Mouse (Mus musculus) gastrocnemius, postnatal 25 days (tissue): ENCODE results near the gene Plek. TPM values are rescaled to one million over a fixed set of nuclear protein-coding genes. Genes with fewer than 3 reads are reported as not detected.
A peak's percentile ranks its signal among the peaks of the same experiment; 100 is the strongest.

Experiments used
- DNase-seq: peaks from one replicate; pipeline ENCODE4 v3.0.0; 2022
- total RNA-seq, 2 experiments: library from RNA; stranded (reverse); gene quantifications; 1 replicate in 1 of 2; 2 replicates in 1 of 2; pipeline ENCODE4 v1.2.3; 2021

Gene Plek
- total RNA-seq, 2 experiments from 2014 or later, result 1.3 to 1.5 TPM

DNA sequence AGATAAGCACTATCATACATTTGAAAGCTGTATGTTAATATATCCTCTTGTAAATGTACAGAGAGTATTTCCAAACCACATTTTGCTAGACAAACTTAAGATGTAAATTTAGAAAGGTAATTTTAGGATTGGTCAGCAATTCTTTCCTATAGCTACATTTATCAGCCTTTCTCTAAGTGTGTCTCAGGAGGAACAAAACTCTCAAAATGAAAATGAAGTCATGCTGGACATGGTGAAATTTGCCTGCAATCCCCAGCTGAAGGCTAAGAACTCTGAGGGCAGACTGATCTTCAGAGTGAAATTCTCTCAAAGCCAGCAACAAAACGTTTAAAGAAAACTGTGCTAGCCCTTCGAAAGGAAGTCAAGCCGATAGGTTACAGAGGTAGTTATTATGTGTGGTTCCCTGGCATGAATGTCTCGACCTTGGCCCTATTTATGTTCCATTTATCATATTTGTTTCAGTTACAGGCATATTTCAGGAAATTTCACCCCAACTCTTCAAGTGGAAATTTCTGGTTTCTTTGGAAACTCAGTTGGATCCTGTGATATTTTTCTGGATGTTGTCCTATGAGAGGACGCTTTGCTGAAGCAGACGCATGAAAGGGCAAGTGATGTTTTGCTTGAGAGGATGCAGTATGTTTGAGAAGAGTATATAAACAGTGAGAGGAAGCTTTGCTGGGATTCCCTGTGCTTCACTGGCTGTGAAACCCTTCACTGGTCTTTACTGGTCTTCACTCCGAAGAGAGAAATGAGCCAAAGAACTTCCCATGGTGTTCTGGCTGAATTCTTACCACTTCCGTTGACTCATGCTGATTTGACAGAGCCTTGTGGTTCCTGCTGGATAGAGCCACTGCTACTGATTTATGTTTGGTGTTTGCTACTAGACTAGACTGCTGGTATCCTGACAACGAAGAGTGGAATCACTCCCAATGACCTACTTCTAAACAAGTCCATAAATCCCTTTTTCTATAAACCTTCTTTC, 51.5 kb downstream of the Plek start:
- DNase-seq, result no peak

DNA sequence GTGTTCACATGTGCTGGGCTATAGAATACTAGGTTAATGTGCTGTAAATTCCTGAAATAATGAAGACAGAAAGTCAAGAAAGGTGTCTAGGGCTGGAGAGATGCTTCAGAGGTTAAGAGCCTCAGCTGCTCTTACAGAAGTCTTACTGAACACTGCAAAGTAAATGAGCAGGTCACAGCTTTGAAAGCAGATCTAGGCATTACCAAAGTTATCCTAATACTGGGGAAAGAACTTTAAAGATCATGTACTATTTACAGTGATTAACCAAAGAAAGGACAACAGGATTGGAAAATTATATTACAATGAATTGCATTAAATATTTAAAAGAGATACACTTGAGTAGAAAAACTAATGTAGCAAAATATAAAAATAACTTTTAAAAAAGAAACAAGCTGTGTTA, 52.2 kb downstream of the Plek start:
- no peak for DNase-seq

DNA sequence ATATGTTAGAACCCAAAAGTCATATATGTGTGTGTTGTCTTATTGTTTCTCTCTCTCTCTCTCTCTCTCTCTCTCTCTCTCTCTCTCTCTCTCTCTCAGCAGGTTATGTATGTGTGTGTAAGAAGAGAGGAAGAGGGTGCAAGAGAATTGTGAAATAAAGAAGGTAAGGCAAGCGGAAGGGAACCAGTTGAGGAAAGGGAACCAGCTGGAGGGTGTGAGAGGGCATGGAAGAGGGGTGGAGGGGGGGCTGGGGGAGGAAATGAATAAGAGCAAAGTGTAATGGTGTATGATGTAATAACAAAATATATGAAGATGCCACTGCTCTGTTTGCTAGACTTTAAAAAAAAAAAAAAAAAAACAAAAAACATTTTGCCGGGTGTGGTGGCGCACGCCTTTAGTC, 52.8 kb downstream of the Plek start:
- DNase-seq, result no peak

DNA sequence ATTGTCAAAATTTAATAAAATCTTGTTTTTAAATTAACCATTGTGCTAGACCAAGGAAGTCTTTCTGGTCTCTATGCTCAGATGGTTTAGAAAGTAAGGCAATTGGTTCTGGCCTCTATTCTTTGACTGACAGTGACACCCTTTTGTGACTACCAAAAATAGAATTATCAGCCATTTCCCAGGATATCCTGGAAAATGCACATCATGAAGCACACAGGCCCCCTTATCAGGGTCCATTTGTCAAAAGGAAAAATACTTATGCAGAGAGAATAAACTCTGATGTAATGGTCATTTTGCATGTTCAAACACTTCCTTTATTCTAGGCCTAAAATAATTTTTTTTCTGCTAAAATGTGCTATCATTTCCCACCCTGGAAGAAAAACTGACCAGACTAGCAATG, 54.7 kb downstream of the Plek start:
- no peak for DNase-seq

DNA sequence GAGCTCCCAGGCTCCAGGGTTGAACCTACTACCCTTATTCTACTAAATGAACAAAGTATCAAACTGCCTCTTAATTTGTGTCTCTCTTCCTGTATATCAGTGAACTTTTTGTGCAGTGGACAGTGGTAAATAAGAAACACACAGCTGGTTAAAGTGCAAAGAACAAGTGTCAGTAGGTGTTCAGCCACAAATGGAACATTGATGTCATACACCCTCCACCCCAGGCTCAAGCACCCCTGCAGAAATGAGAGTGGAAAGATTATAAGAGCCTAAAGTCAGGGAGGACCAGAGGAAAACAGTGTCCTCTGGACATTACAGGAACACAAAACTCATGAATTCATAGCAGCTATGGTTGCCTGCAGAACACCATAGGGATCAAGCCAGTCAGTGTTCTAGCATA, 55.4 kb downstream of the Plek start:
- DNase-seq, result no peak

DNA sequence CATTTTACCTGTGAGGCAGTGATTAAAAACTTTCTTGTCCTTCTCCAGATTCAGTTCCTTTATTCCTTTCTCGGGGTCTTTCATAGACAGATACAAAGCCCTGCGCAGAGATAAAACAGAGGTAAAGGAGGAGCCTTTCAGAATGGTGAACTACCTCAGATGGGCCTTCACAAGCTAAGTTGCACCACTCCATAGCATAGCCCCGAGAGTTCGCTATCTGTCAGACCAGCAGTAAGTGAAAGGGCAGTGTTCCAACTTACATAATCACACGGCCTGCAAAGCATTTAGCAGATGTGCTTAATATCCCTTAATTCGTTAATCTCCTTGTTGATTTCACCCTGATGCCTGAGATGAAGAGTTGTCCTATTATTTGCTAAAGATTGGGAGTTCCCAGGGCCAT, 59.3 kb downstream of the Plek start:
- no peak for DNase-seq

DNA sequence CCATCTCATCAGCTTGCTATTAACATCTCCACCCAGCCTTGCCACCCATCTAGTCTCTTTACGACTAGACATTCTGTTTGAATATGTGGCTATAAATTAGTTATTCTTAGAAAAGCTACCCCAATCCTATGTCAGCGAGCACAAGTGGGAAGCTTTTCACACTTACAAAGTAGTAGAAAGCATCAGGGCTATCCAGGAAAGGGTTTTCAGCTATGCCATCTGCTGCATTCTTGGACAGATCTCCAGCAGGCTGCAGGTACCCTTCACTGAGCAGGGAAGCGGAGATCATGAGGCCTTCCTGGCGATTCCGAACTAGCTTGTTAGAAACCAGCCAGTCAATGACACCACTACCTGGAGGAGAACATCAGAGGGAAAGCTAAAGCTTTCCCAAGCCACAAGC, 62.3 kb downstream of the Plek start:
- DNase-seq, result no peak

DNA sequence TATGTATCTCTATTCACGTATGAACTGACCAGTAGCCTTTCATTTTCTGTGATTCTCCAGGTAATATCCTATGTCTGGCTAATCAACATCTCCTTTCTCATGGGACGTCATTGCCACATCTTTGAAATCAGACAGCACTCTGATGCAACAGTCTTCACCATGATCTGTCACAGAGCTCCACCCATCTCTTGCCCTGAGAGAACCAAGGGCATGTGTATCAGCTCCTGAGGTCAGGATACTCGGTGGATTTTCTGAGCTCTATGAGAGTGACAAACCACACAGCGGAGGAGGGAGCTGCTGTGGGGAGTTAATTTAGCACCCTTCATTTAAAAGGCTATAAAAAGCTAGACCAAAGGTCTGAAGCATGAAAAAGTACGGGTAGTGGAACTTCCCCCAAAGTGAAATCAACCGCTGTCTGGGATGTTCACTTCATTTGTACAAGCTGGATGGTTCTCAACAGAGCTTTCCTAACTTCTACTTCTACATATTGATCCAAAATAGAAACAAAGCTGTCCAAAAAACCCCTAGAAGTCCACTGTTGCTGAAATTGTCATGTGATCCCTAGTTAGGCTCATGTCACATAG, 64.3 kb downstream of the Plek start:
- no peak for DNase-seq

DNA sequence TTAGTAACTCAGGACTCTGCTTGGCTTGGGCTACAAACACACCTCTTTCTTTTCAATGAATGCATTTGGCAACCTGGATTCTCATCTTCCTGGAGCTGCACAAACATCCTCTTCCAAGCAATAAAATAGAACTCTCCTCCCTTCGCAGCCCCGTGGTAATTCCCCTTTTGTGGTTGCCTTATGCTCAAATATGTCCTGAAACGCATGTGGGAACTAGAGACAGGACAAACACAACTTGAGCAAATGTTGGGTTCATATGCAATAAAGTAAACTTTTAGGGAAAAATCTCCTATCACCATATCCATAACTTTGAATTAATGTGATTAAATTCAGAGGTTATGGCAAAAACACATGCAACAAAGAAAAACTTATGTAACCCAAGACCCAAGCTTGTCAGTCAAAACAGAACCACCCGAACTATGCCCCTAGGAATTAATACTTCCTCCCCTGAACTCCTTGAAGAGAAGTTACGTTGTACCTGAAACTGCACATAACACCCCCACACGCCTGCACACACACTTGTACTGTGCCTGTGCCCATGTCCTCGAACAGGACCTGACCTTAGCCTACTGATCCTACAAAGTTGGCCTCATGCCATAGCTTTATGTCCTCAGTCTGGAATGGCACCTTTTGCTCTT, 65.5 kb downstream of the Plek start:
- DNase-seq, result no peak

DNA sequence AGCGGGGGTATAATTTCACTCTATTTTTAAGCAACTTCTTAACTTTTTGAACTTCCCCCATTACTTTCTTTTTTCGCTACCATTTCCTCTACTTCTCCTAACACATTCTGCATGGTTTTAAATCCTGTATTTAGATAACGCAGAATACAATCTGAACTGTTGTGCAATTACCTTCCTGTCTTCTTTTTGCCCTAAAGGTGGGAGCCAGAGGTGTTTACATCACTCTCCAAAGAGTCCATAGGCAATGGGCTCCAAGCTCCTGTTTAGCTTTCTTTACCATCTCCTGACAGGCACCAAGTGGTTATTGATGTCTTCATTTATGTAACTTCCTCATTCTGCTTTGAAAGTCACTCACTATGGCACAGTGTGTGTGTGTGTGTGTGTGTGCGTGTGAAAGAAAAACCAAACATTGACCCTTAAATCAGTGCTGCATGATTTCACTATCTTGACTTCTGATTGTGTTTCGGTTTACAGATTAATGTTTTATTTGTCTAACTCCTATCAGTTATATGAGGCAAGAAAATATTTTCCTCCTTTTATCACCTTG, 73.9 kb downstream of the Plek start:
- DNase-seq, result no peak

DNA sequence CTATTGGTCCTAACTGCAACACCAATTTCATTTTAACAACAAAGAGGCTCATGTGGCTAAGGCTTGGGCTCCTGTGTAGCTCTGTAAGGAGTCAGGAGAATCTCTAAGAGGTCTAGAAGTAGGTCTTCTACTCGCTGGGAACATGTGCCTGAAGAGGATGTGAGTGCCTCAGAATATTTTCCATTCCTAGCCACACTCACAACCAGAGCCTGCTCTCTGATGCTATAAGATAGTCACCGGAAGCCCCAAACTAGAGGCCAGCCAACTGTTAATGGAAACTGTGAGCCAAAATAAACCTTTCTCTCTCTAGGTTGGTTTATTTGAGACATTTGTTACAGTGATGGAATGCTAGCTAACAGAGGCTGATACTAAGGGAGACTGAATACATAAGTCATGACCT, 74.6 kb downstream of the Plek start:
- DNase-seq, result no peak

DNA sequence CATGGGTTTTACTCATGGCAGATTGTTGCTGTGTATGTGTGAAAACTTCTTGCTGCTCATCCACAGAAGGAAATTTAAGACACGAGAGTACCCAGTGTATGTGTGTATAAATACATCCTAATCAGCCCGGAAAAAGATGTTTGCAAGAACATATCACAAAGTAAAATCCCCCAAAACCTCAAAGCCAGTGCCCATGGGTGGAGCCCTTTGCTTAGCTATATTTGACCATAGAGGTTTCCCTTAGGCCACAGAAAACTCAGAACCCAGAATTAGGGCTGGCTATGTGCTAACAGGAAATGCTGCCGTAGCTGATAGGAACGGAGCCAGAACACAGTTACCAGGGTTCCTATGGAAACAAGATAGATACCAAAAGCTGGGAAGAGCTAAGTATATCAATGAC, 75.2 kb downstream of the Plek start:
- DNase-seq, result no peak

DNA sequence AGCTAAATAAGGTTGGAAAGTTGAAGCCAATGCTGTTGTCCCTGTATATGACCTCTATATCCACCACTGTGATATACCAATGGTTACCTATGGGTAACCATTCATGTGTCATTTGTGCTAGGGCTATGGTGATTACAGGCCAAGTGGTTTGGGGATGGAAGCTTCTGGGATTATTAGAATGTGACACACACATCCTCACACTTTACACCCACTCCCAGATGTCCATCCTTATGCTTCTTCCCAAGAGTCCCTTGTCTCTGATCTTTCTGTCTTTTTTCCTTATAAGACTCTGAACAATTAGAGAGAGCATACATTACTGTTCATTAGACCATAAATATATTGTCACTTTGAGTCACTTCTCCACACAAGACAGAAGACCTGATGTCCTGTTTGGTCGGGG, 79.1 kb downstream of the Plek start:
- no peak for DNase-seq

DNA sequence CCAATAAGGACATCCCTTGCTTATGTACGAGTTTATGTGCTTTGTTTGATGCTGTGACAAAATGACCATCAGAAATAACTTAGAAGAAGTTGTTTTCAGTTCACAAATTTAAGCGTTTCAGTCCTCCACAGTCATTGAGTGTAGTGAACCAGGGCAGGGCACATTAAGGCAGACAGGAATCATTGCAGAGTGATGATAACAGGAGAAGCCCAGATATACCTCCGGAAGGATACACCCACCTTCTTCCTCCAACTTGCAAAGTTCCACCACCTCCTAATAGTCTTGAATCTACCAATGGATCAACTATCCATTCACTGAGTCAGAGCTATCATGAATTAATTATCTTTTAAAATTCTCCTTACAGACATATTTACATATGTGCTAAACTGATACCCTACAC, 80.2 kb downstream of the Plek start:
- no peak for DNase-seq

DNA sequence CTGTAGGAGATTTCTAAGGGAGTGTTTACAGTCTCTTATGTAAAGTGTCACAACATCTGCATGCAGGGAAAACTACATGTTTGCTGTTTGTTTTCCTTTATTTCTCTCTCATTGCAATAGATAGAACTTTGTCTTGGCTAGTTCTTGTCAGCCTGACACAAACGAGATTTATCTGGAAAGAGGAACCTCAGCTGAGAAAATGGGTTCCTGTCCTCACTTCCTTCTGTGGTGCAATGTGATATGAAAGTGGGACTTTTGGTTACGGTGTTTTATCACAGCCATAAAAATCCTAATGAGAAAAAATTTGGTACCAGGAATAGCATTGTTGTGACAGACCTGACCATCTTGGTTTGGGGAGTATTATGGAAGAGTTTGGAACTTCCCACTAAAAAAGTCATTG, 82.5 kb downstream of the Plek start:
- DNase-seq, result no peak

DNA sequence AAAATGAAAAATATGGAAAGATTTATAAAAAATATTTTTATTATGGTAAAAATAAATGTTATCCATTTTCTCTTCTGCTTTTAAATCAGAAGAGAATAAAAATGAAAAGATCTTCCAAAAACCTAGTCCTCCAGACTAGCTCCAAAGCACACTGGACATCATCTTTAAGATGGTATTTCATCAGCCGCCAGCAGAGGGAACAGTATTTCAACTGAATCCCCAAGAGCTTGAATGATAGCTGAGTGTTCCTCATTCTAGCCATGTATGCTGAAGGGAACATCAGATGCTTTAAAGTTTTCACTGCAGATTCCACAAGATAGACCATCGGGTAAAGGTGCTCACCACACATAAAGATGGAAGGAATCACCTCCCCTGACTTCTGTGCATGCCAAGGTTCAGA, 84.4 kb downstream of the Plek start:
- no peak for DNase-seq

DNA sequence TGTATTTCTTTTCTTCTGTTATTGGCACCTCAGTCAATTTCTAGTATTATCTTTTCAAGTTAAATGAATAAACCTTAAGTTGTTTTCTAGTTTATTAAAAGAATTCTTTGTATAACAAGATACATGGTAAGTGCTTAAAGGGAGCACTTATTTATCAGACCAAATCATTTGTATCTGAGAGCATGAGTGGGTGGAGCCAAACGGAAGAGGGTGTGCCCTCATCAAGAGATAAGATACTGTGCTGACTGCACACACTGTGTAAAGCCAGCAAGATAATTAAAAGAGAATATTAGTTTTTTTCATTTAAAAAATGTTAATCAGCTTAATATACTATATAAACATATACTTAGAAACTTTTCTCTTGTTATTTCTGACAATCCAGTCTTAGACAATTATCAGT, 93.7 kb downstream of the Plek start:
- DNase-seq, result no peak

DNA sequence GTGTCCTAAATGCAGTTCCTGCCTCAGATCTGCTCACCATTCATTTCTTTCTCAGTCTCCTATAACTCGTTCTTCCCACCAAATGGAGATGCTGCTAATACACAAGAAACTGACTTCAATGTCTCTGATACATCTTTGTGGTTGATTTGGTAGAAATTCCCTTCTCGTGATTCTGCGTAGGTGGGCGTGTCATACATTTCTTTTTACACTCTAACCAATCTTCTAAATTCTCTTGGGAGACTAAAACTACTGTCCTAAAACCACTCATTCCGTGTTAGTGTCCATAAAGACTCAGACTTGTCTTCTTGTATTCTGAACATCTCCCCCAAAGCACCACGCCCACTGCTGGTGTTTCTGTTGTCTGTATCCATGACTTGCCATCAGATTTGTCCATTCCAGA, 95.2 kb downstream of the Plek start:
- DNase-seq, result no peak

DNA sequence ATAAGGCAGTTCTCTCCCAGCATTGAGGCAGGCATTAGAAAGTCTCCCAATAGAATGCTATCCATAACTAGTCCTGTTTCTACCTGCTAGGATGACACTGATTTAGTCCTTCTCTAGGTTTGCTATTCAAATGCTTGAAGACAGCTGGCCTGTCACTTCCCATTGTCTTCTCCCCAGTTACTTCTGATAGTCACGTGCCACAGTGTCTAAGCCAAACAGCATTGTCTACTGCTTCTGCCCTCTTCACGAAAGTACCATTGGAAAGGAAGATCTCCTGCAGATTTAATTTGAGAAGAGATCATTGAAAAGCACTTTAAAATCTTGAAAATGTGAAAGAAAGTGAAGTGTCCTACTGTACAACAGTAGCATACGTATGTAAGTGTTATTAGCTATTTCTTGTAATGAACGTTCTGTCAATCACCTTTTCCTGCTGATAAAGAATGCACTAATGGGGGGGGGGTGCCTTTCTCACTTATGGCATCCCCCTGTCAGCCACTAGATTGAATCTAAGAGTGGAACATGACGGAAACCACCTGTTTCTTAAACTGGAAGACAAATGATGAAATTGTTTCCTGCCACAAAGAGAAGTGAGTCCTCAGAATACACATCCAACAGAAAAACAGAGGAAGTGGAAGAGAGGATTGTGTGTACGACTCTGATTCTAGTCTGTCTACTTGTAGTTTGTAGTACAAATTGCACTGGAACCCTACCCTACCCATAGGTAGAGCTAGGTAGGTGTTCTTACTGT, 95.9 kb downstream of the Plek start:
- DNase-seq, result no peak

DNA sequence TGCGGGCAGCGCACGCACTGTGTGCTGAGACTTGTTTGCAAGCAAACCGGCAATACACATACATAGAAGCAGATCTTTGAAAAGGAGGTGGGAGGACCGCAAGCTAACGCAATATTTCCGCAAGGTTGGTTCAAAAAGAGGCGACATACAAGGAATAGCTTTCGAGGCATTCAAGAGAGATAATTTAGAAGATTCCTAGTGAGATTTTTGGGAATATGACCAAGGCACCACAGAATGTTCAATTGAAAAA, 100.5 kb downstream of the Plek start:
- no peak for DNase-seq

DNA sequence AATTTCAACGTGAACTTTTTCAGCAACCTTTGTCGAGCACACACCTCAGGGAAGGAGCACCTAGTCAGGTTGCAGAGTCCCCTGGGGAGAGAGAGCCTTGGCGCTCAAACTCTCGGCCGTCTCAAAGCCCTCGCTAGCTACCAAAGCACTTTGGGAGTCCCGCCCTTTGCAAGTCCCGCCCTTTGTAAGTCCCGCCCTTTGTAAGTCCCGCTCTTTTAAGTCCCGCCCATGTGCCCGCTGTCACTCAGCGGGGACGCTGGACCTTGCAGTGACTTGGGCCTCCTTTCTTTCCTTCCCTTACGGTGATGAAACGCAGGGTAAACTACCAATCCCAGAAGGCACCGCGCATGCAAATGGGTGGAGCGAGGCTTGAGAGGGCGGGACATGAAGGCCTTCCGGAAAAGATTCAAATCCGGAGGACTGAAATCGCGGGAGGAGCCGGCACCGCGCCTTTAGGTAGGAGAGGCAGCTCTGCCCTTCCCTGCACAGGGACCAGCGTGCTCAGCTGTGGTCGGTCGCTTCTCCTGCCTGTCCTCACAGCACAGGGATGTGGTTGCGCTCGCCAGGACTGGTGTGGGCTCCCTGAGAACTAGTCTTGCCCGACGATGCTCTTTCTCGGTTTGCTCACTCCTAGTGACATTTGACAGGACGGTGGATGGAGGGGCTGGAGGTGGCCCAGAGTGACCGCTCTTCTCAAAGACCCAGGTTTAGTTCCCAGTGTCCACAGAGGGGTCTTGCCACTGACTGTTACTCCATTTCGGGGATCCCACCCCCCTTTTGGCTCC, 101.0 kb downstream of the Plek start, which contains the start of gene Fbxo48:
Gene Fbxo48 (plus strand): TSS at position 400 of the 785 bp plus-strand sequence.
- peak; percentile 95 for DNase-seq
